Mouse (Mus musculus) heart, postnatal 4 days (tissue): ENCODE measurements around the gene Pcyox1. TPM values are rescaled to one million over a fixed set of nuclear protein-coding genes. Genes with fewer than 3 reads are reported as not detected.
"Not testable (repeated sequence)": the region's sequence is repeated elsewhere in the genome, so short reads cannot be mapped to it uniquely, and the experiment has no call there.

Source experiments
- DNase-seq: peaks from one replicate; pipeline ENCODE4 v3.0.0; 2021
- total RNA-seq, 2 experiments: library from RNA; stranded (reverse); gene quantifications; 2 replicates each; pipeline ENCODE4 v1.2.3; 2021

Pcyox1 gene
- total RNA-seq, 2 experiments from 2014 or later = 52.5 TPM

GRCm38 (mm10) chr6:86366125-86366852 lies 30.7 kb downstream of the Pcyox1 start:
- DNase-seq = peak; percentile 80

GRCm38 (mm10) chr6:86365371-86366124 lies 31.4 kb downstream of the Pcyox1 start, which contains the start of gene Fam136a:
Gene Fam136a, plus strand, starts transcription at chr6:86365646.
- peak; percentile 98 for DNase-seq

- peak; percentile 85 for DNase-seq
Measured at GRCm38 (mm10) chr6:86364442-86365141, 32.4 kb downstream of the Pcyox1 start.

GRCm38 (mm10) chr6:86361373-86361772 lies 35.6 kb downstream of the Pcyox1 start:
- no peak for DNase-seq

GRCm38 (mm10) chr6:86360691-86361090 lies 36.3 kb downstream of the Pcyox1 start:
- no peak for DNase-seq

GRCm38 (mm10) chr6:86356956-86357355 lies 40.0 kb downstream of the Pcyox1 start:
- no peak for DNase-seq

- DNase-seq = no peak
Measured at GRCm38 (mm10) chr6:86354948-86355347, 42.0 kb downstream of the Pcyox1 start.

- DNase-seq = peak; percentile 28
Measured at GRCm38 (mm10) chr6:86349257-86349656, 47.7 kb downstream of the Pcyox1 start.

GRCm38 (mm10) chr6:86346063-86346462 lies 50.9 kb downstream of the Pcyox1 start:
- DNase-seq = no peak

- no peak for DNase-seq
Measured at GRCm38 (mm10) chr6:86343656-86344055, 53.3 kb downstream of the Pcyox1 start.

- not testable (repeated sequence) for DNase-seq
Measured at GRCm38 (mm10) chr6:86336340-86336739, 60.6 kb downstream of the Pcyox1 start.

Other genes with a start within 250 kb of the Pcyox1 start
- gene Tgfa, start 201.9 kb downstream of the Pcyox1 start, total RNA-seq = 1 to 10 TPM; 3.5 to 4.6 TPM
- gene Fam136a, start 31.5 kb downstream of the Pcyox1 start, total RNA-seq = 10 to 100 TPM; 26.8 to 28.7 TPM
- 100 to 1,000 TPM; 108 to 113 TPM for gene Snrpg, start 25.9 kb downstream of the Pcyox1 start, total RNA-seq
- gene Tia1, start 7.1 kb upstream of the Pcyox1 start, total RNA-seq = 10 to 100 TPM; 60.2 to 62.3 TPM
- gene Gm44790, start 29.5 kb upstream of the Pcyox1 start, total RNA-seq = not detected
- gene C87436, start 41.2 kb upstream of the Pcyox1 start, total RNA-seq = 10 to 100 TPM; 10.4 to 11.2 TPM
- 100 to 1,000 TPM; 227 to 230 TPM for gene Pcbp1, start 129.2 kb upstream of the Pcyox1 start, total RNA-seq
- gene Asprv1, start 231.0 kb upstream of the Pcyox1 start, total RNA-seq = under 1 TPM; 0.27 to 0.33 TPM